Mouse (Mus musculus) urinary bladder, postnatal 10 days (tissue): ENCODE data around the gene Cela1.

Experiments
- DNase-seq: peaks from one replicate; pipeline ENCODE4 v3.0.0; 2022; ENCODE audit warnings: low spot score

Gene Cela1

GRCm38 (mm10) chr15:100687430-100687971 lies at the start of gene Cela1:
Gene Cela1 (minus strand): TSS chr15:100687921.
- DNase-seq = no peak

GRCm38 (mm10) chr15:100735953-100736300 lies 48.2 kb upstream of the Cela1 start:
- DNase-seq = no peak

- no peak for DNase-seq
Observed at GRCm38 (mm10) chr15:100735095-100735952, 47.6 kb upstream of the Cela1 start.

GRCm38 (mm10) chr15:100732580-100732979 lies 44.9 kb upstream of the Cela1 start:
- no peak for DNase-seq

DNA sequence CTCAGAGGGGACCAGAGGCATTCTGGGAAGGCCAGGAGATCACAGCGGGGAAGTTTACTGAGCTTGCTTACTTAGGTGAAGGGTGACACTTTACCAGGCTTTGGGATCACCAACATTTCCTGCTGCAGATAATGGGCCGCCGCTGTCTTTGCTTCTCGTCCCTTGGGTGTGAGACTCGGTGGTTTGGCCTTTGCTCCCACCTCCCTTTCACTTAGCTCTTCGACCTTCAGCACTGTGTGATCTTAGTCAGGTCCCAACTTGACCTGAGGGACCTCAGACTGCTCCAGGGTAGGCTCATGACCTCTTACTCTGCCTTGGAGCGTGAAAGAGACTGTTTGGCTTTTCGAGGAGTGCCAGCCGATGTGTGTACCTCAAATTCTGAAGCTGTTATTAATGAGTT lies 43.4 kb upstream of the Cela1 start:
- DNase-seq = no peak

- DNase-seq = no peak
Observed at GRCm38 (mm10) chr15:100729281-100729985, 41.7 kb upstream of the Cela1 start, which contains the start of gene Galnt6. Gene Galnt6 (minus strand): TSS chr15:100729376.

DNA sequence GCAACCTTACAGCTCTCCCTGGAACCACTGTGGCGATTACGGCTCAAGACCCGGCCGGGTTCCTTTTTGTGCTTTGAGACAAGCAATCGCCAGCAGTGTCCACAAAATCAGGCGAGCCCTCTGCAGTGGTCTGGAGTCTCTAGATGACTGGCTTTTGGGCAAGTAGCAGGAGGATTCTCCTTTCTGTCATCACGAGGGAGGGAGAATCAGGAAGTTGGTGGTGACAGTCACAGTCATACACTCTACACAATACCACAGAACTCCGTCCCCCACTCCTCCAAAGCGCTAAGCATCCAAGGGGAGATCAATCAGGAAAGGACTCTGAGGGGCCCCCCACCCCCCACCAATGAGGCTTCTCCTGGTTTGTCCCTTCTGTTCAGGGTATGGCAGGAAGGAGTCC lies 40.9 kb upstream of the Cela1 start:
- DNase-seq = no peak

DNA sequence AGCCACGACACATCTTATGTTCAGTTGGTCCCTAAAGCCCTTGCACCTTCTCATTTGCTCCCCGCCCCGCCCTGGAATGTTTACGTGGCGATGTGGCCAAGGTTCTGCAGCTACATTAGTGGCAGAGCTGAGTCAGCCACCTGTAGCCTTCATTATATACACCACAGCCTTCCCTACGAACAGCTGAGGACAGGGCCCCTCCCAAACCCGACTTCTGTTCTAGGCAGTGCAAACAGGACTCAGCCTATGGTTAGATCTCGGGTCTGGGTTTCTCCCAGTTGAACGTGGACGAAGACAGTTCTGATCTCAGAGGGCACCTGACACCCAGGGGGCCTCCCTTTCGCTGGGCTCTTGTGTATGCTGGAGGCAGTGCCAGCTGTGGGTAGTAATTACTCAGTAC lies 40.1 kb upstream of the Cela1 start:
- no peak for DNase-seq

DNA sequence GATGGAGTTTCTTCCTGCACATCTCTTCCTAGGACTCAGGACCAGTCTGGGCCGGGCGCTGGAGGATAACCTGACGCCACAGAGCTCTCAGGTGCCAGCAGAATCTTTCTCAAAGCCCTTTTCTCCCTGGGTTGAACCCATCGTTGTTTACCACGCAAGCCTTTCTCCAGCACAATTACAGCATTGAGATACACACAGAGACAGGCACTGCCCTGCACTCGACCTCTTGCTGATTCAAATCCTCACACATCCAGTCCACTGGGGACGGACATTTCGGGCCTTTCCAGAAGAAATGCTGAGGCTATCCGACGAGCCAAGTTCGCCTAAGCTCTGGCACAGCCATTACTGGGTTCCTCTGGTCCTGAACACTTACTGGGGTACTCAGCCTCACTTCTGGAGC lies 39.0 kb upstream of the Cela1 start:
- DNase-seq = no peak

DNA sequence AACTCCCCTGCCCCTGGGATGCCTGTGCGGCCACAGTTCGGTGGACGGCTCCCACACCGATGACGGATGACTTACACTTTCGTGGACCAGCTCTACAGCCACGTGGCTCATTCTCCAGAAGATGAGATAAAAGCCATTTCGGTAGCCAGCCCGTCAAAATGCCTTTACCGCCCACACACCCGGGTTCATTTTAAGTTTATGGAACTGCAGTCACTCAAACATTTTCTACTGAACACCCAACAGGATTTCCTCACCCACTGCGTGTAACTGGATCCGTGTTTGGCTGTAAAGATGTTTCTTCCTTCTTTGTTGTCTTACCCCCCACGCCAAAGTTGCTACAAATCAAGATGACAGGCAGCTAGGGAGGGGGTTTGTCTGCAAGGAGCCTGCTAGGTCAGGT lies 35.8 kb upstream of the Cela1 start:
- DNase-seq = no peak

- no peak for DNase-seq
Observed at GRCm38 (mm10) chr15:100722564-100722963, 34.8 kb upstream of the Cela1 start.

GRCm38 (mm10) chr15:100722026-100722425 lies 34.3 kb upstream of the Cela1 start:
- DNase-seq = no peak

GRCm38 (mm10) chr15:100721445-100721844 lies 33.7 kb upstream of the Cela1 start:
- no peak for DNase-seq

DNA sequence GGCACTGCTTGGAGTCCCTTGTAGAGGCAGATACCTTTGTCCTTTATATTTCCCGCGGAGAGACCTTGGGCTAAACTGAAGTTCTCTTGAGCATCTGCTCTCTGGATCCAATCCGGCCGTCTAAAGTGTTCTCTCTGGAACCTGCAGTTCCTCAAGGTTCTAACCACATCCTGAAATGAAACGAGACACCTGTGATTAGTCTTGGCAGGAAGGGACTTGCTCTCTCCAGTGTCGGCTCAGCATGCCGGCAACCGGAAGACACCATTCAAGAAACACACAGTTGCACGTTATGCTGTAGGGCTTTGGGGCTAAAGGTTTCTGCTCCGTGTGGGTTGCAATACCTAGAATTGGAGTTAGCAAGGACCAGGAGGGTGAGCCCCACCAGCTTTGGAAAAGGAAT lies 32.3 kb upstream of the Cela1 start:
- no peak for DNase-seq

DNA sequence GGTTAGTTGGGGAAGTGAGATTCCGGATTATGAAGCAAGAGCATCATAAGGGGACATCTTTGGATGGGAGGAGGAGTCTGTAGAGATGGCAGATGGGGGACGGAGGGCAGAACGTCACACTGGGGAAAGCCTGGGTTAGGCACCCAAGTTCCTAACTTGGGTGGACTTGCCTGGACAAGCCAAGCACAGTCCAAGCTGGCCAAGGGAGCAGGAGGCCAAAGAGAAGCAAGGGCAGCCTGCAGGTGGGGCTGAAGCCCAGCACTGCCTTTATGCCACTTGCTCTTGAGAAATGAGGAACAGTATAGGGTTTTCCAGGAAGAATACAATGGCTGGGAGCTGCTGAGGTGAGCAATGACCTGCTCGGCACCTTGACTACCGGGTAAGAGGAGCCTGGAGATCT lies 31.5 kb upstream of the Cela1 start:
- DNase-seq = no peak

- DNase-seq = no peak
Observed at GRCm38 (mm10) chr15:100718572-100718971, 30.9 kb upstream of the Cela1 start.

GRCm38 (mm10) chr15:100717933-100718332 lies 30.2 kb upstream of the Cela1 start:
- no peak for DNase-seq

GRCm38 (mm10) chr15:100715399-100715993 lies 27.8 kb upstream of the Cela1 start:
- DNase-seq = no peak

DNA sequence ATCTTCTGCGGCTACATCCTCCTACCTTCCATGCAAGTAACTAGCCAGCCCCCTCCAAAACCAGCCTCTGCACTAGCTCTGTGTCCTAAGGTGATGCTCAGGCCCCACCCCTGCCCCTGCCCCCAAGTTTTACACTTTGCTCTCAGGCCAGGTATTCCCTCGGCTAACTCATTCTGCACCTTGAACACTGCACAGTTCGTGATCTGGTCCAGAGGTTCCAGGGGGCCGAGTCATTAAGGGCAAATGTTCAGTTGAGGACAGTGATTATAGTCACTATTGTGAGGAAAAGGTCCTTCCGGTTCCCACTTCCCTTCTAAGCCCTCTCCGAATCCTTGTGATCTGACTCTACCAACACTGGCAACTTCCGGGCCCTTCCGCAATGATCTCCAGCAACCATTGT lies 26.7 kb upstream of the Cela1 start:
- DNase-seq = no peak

DNA sequence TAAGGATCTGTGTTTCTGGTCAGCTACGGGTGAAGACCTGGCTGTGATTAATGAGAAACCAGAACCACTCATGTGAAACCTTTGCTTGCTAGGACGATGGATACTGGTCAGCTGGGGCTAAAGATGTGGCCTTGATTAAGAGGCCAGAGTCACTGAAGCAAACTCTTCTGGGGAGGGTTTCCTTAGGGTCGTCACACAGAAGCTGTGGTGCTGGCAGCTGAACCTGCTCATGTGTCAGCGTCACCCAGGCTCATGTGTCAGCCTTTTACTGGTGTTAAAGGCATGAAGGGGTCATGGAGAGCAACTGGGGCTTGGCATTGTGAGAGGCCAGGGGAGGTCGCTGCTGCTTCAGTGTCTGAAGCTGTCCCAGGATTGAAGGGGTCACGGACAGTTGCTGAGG lies 23.1 kb upstream of the Cela1 start:
- DNase-seq = no peak

DNA sequence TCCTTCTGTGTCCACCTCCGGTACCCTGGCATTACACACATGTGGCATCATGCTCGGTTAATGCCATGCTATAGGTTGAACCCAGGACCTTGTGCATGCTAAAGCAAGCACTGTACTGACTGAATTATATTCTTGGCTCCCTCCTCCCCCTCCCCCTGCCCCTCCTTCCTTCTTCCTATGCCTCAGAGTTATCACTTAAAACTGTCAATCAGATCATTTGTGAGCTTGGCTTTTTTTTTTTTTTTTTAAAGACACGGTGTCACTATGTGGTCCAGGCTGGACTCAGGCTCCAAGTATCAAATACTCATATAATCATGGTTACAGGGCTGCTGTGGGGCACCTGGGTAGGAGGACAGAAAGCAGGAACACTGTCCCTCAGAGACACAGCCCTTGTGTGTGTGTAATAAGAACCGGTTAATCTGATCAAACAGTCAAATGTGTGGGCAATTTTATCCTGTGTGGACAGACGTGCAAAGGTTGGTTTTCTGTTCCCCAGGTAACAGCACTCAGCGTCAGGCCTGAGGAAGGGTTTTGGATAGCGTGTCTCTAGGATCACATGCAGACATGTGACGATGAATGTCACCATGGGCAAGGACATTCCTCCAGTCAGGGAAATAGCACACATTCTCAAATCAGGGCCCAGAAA lies 20.8 kb upstream of the Cela1 start:
- DNase-seq = no peak

DNA sequence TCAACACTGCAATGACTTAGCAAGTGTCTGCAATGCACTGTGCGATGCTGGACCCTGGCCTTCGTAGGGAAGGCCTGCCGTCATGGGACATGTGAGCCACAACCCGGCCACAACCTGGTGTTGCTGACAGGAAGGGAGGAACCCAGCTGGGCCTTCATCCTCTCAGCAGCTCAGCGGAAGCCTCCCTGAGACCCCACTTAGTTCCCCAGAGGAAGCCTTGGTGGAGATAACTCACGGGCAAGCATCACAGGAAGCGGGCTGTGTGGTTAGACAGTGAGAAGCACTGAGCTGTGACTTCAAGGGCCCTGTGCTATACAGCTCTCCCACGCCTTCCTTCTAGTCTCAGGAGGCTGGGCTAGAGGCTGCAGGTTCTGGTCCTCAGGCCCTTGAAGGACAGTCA lies 18.5 kb upstream of the Cela1 start:
- no peak for DNase-seq
